Mouse (Mus musculus): ENCODE results near the gene Uba3. TPM values are rescaled to one million over a fixed set of nuclear protein-coding genes. Genes with fewer than 3 reads are reported as not detected.

The Uba3 gene
- 62.7 and 64.9 TPM in 2 replicates for polyA plus RNA-seq (2015; fragmentation: Nextera tagmentation; extraction: Ambion mirVana)

DNA sequence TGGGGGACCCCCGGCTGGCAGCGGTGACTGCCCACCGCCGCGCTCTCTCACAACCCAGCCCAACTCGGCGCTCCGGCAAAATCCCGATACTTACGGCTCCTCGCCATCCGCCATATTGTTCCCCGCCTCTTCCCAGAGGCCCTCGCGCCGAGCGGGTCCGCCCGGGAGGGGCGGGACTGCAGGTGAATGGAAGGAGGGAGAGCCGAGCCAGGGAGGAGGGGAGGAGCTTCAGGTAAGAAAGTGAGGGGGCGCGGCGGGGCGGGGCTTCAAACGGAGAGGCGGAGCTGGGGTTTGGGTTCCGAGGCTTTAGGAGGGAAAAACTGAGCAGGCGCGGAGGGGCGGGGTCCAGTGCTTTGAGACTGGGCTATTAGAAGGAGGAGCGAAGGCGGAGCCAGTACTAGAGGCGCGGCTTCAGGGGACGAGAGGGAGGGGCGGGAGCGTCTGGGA, at the start of gene Uba3:
Gene Uba3 (minus strand): TSS at position 209 of the 447 bp plus-strand sequence.
- Histone ChIP-seq H3K4me3 (replicated peaks; ENCODE audit: low read length) (peak within 1 kb of the TSS; percentile 92), H3K4me2 (ENCODE audit: low read depth, low read length) (peak within 1 kb of the TSS; percentile 79), H3K27me3 (ENCODE audit: control insufficient read depth, insufficient read depth, low read length) (no peaks in the 10 kb centered on the region), H3K9ac (ENCODE audit: low read length) (peak within 1 kb of the TSS; percentile 98), H3K36me3 (ENCODE audit: control insufficient read depth, insufficient read depth, low read length) (no peaks in the 10 kb centered on the region; the same call in 1 of the 2 replicates), H3K4me1 (ENCODE audit: control insufficient read depth, insufficient read depth, low read length) (peaks cover 11% of the 10 kb centered on the region), H3K9me3 (replicated peaks; ENCODE audit: control insufficient read depth, low read length) (no peaks in the 10 kb centered on the region), H3K27ac (ENCODE audit: low read length) (peak within 1 kb of the TSS; percentile 86)
- under 1% methylated on average over 38 of the region's 38 CpGs for WGBS
- peak; percentile 98 for ATAC-seq (ENCODE audit: insufficient read depth, low FRiP score)

DNA sequence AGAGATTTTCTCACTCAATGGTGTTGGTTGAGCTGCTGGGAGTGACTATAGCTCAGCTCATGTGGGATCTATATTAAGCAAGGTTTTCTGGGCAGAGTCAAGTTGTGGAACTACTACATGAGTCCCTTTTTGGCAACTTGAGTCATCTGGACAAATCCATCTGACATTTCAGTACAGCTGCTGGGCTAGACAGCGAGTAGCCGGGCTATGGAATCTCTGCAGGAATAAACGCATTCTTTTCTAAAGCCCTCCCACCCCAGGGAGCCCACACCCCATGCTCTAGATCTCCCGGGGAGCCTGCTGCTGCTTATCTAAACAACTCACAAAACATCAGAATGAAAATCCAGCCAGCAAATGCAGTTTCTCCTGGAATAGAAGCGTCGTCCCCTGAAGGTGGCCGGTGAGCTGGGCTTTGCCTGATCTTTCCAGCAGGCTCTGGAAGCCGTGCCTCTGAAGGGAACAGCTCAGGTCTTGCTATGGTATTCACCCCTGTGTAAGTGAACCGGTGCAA, 47.3 kb upstream of the Uba3 start, which contains the start of gene Lmod3:
Gene Lmod3 (minus strand): TSS at position 49 of the 511 bp plus-strand sequence.
- no peak within 1 kb of the TSS for H3K4me3 ChIP-seq (replicated peaks; ENCODE audit: low read length)
- no peak for ATAC-seq (ENCODE audit: insufficient read depth, low FRiP score)
- no peaks in the 10 kb centered on the region for H3K36me3 ChIP-seq (ENCODE audit: control insufficient read depth, insufficient read depth, low read length)
- H3K4me1 ChIP-seq (ENCODE audit: control insufficient read depth, insufficient read depth, low read length), result peaks cover 7% of the 10 kb centered on the region
- H3K9me3 ChIP-seq (replicated peaks; ENCODE audit: control insufficient read depth, low read length), result no peaks in the 10 kb centered on the region
- H3K4me2 ChIP-seq (ENCODE audit: low read depth, low read length), result no peak within 1 kb of the TSS
- no peaks in the 10 kb centered on the region for H3K27me3 ChIP-seq (ENCODE audit: control insufficient read depth, insufficient read depth, low read length)
- no peak within 1 kb of the TSS for H3K27ac ChIP-seq (ENCODE audit: low read length)
- 12% methylated on average over 9 of the region's 9 CpGs for WGBS
- H3K9ac ChIP-seq (ENCODE audit: low read length), result peak within 1 kb of the TSS; percentile 39; the same call in 1 of the 2 replicates

DNA sequence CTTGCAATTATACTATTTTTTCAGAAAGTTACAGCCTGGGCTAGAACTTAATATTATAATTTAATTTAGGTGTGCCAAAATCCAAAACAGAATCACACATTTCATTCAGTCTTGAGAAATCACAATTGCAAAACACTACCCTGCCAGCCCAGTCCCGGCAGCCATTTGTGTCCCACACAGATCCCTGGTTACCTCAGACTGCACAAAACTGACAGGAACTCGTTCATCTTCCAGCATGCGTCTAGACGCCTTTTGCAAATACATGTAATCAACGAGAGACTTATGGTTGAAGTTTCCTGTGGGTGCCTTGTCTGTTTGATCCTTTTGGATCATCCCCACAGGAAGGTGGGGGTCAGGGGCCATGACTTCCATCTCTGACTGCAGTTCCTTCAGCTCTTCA, 46.6 kb upstream of the Uba3 start:
- Histone ChIP-seq H3K27ac (ENCODE audit: low read length) (no peak overlapping the region), H3K9me3 (replicated peaks; ENCODE audit: control insufficient read depth, low read length) (no peaks in the 10 kb centered on the region), H3K4me2 (ENCODE audit: low read depth, low read length) (no peak overlapping the region), H3K36me3 (ENCODE audit: control insufficient read depth, insufficient read depth, low read length) (no peaks in the 10 kb centered on the region), H3K4me3 (replicated peaks; ENCODE audit: low read length) (no peak overlapping the region), H3K27me3 (ENCODE audit: control insufficient read depth, insufficient read depth, low read length) (no peaks in the 10 kb centered on the region), H3K9ac (ENCODE audit: low read length) (no peak overlapping the region), H3K4me1 (ENCODE audit: control insufficient read depth, insufficient read depth, low read length) (peaks cover 7% of the 10 kb centered on the region)
- ATAC-seq (ENCODE audit: insufficient read depth, low FRiP score), result no peak
- WGBS, result 38% methylated on average over 5 of the region's 5 CpGs

DNA sequence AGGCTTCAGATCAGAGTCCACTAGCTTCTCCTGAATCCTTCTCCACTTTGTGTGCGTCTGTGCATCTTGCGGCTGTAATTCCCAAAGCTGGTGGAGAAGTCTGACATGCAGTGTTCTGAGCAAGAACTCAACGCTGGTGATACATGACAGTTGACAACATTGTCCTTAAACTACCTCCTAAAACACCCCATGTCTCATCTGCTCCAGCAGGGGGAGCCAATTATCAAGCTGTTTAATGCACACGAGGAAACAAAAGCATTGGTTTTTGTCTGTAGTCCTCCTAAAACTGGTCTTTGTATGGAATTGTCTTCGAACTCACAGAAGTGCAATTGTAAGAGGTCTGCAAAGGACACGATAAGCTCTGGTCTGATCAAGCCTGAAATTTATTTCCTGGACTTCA, 45.5 kb upstream of the Uba3 start:
- Histone ChIP-seq H3K27ac (ENCODE audit: low read length) (no peak overlapping the region), H3K27me3 (ENCODE audit: control insufficient read depth, insufficient read depth, low read length) (no peaks in the 10 kb centered on the region), H3K4me3 (replicated peaks; ENCODE audit: low read length) (no peak overlapping the region), H3K9ac (ENCODE audit: low read length) (no peak overlapping the region), H3K4me2 (ENCODE audit: low read depth, low read length) (no peak overlapping the region), H3K36me3 (ENCODE audit: control insufficient read depth, insufficient read depth, low read length) (no peaks in the 10 kb centered on the region), H3K9me3 (replicated peaks; ENCODE audit: control insufficient read depth, low read length) (no peaks in the 10 kb centered on the region), H3K4me1 (ENCODE audit: control insufficient read depth, insufficient read depth, low read length) (peaks cover 7% of the 10 kb centered on the region)
- WGBS, result 40% methylated on average over 6 of the region's 6 CpGs
- ATAC-seq (ENCODE audit: insufficient read depth, low FRiP score), result no peak

DNA sequence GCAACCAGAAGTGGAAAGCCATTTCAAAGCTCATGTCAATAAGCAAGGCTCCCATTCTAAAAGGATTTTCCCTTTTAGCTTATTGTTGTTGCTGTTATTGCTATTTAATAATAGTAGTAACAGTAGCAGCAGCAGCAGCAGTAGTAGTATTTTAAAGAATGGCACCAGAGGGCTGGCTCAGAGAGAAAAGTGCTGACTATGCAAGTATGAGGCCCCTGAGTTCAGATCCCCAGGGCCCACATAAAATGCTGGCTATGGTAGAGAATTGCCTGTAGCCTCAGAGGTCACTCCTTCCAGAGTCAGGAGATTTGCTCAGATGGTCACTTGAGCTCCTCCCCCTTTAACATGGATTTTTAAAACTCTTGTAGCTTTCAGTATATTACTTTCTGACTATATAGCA, 39.8 kb upstream of the Uba3 start:
- Histone ChIP-seq H3K4me1 (ENCODE audit: control insufficient read depth, insufficient read depth, low read length) (no peaks in the 10 kb centered on the region), H3K36me3 (ENCODE audit: control insufficient read depth, insufficient read depth, low read length) (no peaks in the 10 kb centered on the region), H3K27ac (ENCODE audit: low read length) (no peak overlapping the region), H3K4me3 (replicated peaks; ENCODE audit: low read length) (no peak overlapping the region), H3K27me3 (ENCODE audit: control insufficient read depth, insufficient read depth, low read length) (no peaks in the 10 kb centered on the region), H3K9me3 (replicated peaks; ENCODE audit: control insufficient read depth, low read length) (no peaks in the 10 kb centered on the region), H3K4me2 (ENCODE audit: low read depth, low read length) (no peak overlapping the region), H3K9ac (ENCODE audit: low read length) (no peak overlapping the region)
- ATAC-seq (ENCODE audit: insufficient read depth, low FRiP score), result no peak

DNA sequence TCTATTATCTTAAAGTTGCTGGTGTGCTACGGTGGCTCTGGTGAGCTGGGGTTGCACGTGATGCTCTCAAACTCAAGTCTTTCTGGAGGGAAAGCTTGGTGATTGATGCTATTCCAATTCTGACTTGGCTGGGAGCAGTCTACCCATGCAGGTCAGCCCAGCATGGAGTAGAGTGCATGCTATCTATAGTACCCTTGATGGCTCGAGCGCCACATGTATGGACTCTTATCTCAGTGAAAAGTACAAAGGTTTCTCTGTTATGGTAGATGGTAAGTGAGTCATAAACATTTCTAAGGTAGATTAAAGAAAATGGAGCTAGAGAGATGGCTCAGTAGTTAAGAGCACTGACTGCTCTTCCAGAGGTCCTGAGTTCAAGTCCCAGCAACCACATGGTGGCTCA, 37.1 kb upstream of the Uba3 start:
- ATAC-seq (ENCODE audit: insufficient read depth, low FRiP score), result no peak
- WGBS, result 76% methylated on average over 4 of the region's 4 CpGs
- no peaks in the 10 kb centered on the region for H3K27me3 ChIP-seq (ENCODE audit: control insufficient read depth, insufficient read depth, low read length)
- H3K9ac ChIP-seq (ENCODE audit: low read length), result no peak overlapping the region
- H3K9me3 ChIP-seq (replicated peaks; ENCODE audit: control insufficient read depth, low read length), result 0 out of 2 replicates have a peak, but pooled peaks cover 4% of the 10 kb centered on the region
- no peaks in the 10 kb centered on the region for H3K4me1 ChIP-seq (ENCODE audit: control insufficient read depth, insufficient read depth, low read length)
- H3K36me3 ChIP-seq (ENCODE audit: control insufficient read depth, insufficient read depth, low read length), result no peaks in the 10 kb centered on the region
- H3K4me2 ChIP-seq (ENCODE audit: low read depth, low read length), result no peak overlapping the region
- H3K4me3 ChIP-seq (replicated peaks; ENCODE audit: low read length), result no peak overlapping the region
- no peak overlapping the region for H3K27ac ChIP-seq (ENCODE audit: low read length)

DNA sequence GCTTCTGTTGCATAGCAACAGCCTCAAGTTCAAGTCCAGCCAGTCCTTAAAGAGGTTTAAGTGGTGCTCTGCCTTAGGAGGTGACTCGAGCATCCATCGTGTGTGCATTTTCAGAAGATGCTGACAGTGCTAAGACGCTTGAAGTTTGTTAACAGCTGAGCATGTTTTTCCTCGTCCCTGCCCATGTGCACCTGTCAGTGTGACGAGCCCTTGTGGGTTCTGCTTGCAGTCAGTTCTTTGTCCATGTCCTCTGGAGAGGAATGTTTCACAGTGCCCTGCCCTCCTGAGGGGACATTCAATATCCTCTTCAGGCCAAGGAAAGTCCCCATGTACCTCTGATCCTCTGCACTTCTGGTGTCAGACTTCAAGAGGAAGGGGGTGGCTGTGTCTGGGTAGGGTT, 34.6 kb upstream of the Uba3 start:
- 0 out of 2 replicates have a peak, but pooled peaks cover 4% of the 10 kb centered on the region for H3K9me3 ChIP-seq (replicated peaks; ENCODE audit: control insufficient read depth, low read length)
- no peaks in the 10 kb centered on the region for H3K4me1 ChIP-seq (ENCODE audit: control insufficient read depth, insufficient read depth, low read length)
- no peak overlapping the region for H3K4me2 ChIP-seq (ENCODE audit: low read depth, low read length)
- H3K4me3 ChIP-seq (replicated peaks; ENCODE audit: low read length), result no peak overlapping the region
- H3K27ac ChIP-seq (ENCODE audit: low read length), result no peak overlapping the region
- WGBS, result 81% methylated on average over 5 of the region's 5 CpGs
- no peaks in the 10 kb centered on the region for H3K27me3 ChIP-seq (ENCODE audit: control insufficient read depth, insufficient read depth, low read length)
- no peaks in the 10 kb centered on the region for H3K36me3 ChIP-seq (ENCODE audit: control insufficient read depth, insufficient read depth, low read length)
- no peak overlapping the region for H3K9ac ChIP-seq (ENCODE audit: low read length)
- no peak for ATAC-seq (ENCODE audit: insufficient read depth, low FRiP score)

DNA sequence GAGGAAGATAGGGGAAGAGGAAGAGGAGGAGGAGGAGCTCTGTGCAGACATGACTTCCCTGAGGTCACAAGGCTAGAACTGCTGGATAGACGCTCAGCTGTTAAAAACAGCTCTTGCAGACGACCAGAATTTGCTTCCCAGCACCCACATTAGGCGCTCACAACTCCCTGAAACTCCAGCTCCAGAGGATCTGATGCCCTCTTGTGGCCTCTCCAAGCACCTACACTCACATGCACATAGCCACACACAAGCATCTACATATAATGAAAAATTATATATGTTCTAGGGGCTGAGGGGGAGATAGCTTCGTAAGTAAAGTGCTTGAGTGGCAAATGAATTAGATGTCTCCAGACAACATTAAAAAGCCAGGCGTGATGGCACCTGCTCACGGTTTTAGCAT, 33.9 kb upstream of the Uba3 start:
- Histone ChIP-seq H3K36me3 (ENCODE audit: control insufficient read depth, insufficient read depth, low read length) (no peaks in the 10 kb centered on the region), H3K9me3 (replicated peaks; ENCODE audit: control insufficient read depth, low read length) (0 out of 2 replicates have a peak, but pooled peaks cover 4% of the 10 kb centered on the region), H3K27ac (ENCODE audit: low read length) (no peak overlapping the region), H3K4me1 (ENCODE audit: control insufficient read depth, insufficient read depth, low read length) (no peaks in the 10 kb centered on the region), H3K4me2 (ENCODE audit: low read depth, low read length) (no peak overlapping the region), H3K9ac (ENCODE audit: low read length) (no peak overlapping the region), H3K4me3 (replicated peaks; ENCODE audit: low read length) (no peak overlapping the region), H3K27me3 (ENCODE audit: control insufficient read depth, insufficient read depth, low read length) (no peaks in the 10 kb centered on the region)
- ATAC-seq (ENCODE audit: insufficient read depth, low FRiP score), result no peak
- 95% methylated on average over 6 of the region's 6 CpGs for WGBS

DNA sequence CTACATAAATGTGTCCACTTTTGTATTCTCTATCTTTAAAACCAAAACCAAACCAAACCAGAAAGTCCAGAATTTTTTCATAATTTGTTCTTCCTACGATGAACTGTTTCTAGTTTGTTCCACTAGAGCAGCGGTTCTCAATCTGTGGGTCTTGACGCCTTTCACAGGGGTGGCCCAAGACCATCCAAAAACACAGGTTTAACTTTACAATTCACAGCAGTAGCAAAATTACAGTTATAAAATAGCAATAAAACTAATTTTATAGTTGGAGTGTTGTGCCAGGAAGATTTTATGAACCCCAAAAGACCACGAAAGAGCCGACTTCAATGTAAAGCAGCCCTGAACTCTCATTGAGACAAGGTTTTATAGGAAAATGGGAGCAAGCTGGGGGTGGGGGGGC, 30.6 kb upstream of the Uba3 start:
- H3K4me1 ChIP-seq (ENCODE audit: control insufficient read depth, insufficient read depth, low read length), result no peaks in the 10 kb centered on the region
- 0 out of 2 replicates have a peak, but pooled peaks cover 4% of the 10 kb centered on the region for H3K9me3 ChIP-seq (replicated peaks; ENCODE audit: control insufficient read depth, low read length)
- ATAC-seq (ENCODE audit: insufficient read depth, low FRiP score), result no peak
- H3K36me3 ChIP-seq (ENCODE audit: control insufficient read depth, insufficient read depth, low read length), result no peaks in the 10 kb centered on the region
- no peak overlapping the region for H3K9ac ChIP-seq (ENCODE audit: low read length)
- no peak overlapping the region for H3K4me3 ChIP-seq (replicated peaks; ENCODE audit: low read length)
- 94% methylated on average over 5 of the region's 5 CpGs for WGBS
- no peaks in the 10 kb centered on the region for H3K27me3 ChIP-seq (ENCODE audit: control insufficient read depth, insufficient read depth, low read length)
- no peak overlapping the region for H3K27ac ChIP-seq (ENCODE audit: low read length)
- H3K4me2 ChIP-seq (ENCODE audit: low read depth, low read length), result no peak overlapping the region
